Mouse (Mus musculus) thymus, adult 2 months (tissue): ENCODE results near the gene Nav1.

Experiments
- CTCF ChIP-seq: fragments of 200-500 bp; IDR thresholded peaks from 2 replicates; pipeline ENCODE4 v1.5.1; 2012; ENCODE audit warnings: mild to moderate bottlenecking, control low read depth, low read length, moderate library complexity, borderline replicate concordance; ENCODE audit not compliant: control insufficient read depth, poor library complexity, insufficient read depth; ENCODE audit errors: extremely low read depth
- POLR2A ChIP-seq: fragments of 200-500 bp; IDR thresholded peaks from 2 replicates; pipeline ENCODE4 v1.6.1; 2012; ENCODE audit warnings: mild to moderate bottlenecking, low read length, control low read depth, moderate library complexity; ENCODE audit not compliant: control insufficient read depth, poor library complexity, insufficient read depth; ENCODE audit errors: extremely low read depth

GRCm38 (mm10) chr1:135457860-135458259 lies 149.2 kb downstream of the Nav1 start:
- no peak for TF ChIP-seq POLR2A
- TF ChIP-seq CTCF = no peak
